Mouse (Mus musculus) T-cell, adult 66 days (primary cell): ENCODE measurements around the gene Tpsb2. TPM values are rescaled to one million over a fixed set of nuclear protein-coding genes. Genes with fewer than 3 reads are reported as not detected.

Experiments used
- total RNA-seq, 2 experiments: library from RNA; stranded (reverse); gene quantifications; 3 replicates in 1 of 2; 4 replicates in 1 of 2; pipeline ENCODE4 v1.2.4; 2023

Gene Tpsb2
- total RNA-seq = 1 to 10 TPM in 1 of 2 experiments, not detected in 1; 1.0 TPM

GRCm38 (mm10) chr17:25366005-25366404, at the start of gene Tpsb2:
Gene Tpsb2, plus strand, starts transcription at chr17:25366305.

GRCm38 (mm10) chr17:25318354-25318753, 47.8 kb upstream of the Tpsb2 start, which contains the start of gene Prss29:
Gene Prss29, plus strand, starts transcription at chr17:25318654.

GRCm38 (mm10) chr17:25345462-25345861, 20.6 kb upstream of the Tpsb2 start, which contains the start of gene Tpsab1:
Gene Tpsab1, minus strand, starts transcription at chr17:25345562.

GRCm38 (mm10) chr17:25368973-25369372, 2.9 kb downstream of the Tpsb2 start, which contains the start of gene Tpsg1:
Gene Tpsg1, plus strand, starts transcription at chr17:25369273.

Other genes with a start within 250 kb of the Tpsb2 start
- not detected for gene Ptx4, start 245.5 kb upstream of the Tpsb2 start, total RNA-seq
- gene Clcn7, start 232.9 kb upstream of the Tpsb2 start, total RNA-seq = 10 to 100 TPM; 44.0 to 44.4 TPM
- under 1 TPM in 1 of 2 experiments, not detected in 1; 0.47 TPM for gene Ccdc154, start 203.8 kb upstream of the Tpsb2 start, total RNA-seq
- gene Gm38655, start 190.8 kb upstream of the Tpsb2 start, total RNA-seq = not detected
- 10 to 100 TPM; 16.3 to 19.8 TPM for gene BC003965, start 181.8 kb upstream of the Tpsb2 start, total RNA-seq
- gene Unkl, start 177.9 kb upstream of the Tpsb2 start, total RNA-seq = 10 to 100 TPM; 82.5 to 91.6 TPM
- 10 to 100 TPM; 45.8 to 46.1 TPM for gene Gnptg, start 126.2 kb upstream of the Tpsb2 start, total RNA-seq
- gene Tsr3, start 126.1 kb upstream of the Tpsb2 start, total RNA-seq = 10 to 100 TPM; 27.9 to 28.7 TPM
- gene Baiap3, start 109.9 kb upstream of the Tpsb2 start, total RNA-seq = 10 to 100 TPM; 29.4 TPM
- 100 to 1,000 TPM; 421 to 426 TPM for gene Ube2i, start 91.7 kb upstream of the Tpsb2 start, total RNA-seq
- gene Prss34, start 67.9 kb upstream of the Tpsb2 start, total RNA-seq = under 1 TPM in 1 of 2 experiments, not detected in 1; 0.76 TPM
- not detected for gene Prss28, start 57.7 kb upstream of the Tpsb2 start, total RNA-seq
- not detected for gene Prss29, start 47.7 kb upstream of the Tpsb2 start, total RNA-seq
- gene Tpsab1, start 20.7 kb upstream of the Tpsb2 start, total RNA-seq = 1 to 10 TPM in 1 of 2 experiments, not detected in 1; 1.1 TPM
- gene Tpsg1, start 3.0 kb downstream of the Tpsb2 start, total RNA-seq = not detected
- not detected for gene Cacna1h, start 67.5 kb downstream of the Tpsb2 start, total RNA-seq
- gene Tekt4, start 88.3 kb downstream of the Tpsb2 start, total RNA-seq = not detected
- gene Sstr5, start 131.0 kb downstream of the Tpsb2 start, total RNA-seq = not detected
- gene Sox8, start 204.4 kb downstream of the Tpsb2 start, total RNA-seq = not detected
- gene Lmf1, start 212.8 kb downstream of the Tpsb2 start, total RNA-seq = 10 to 100 TPM; 33.2 to 33.4 TPM